Mouse (Mus musculus) G1E-ER4 (cell line): ENCODE measurements at regions not wholly inside any gene's neighbourhood (a gene's known extent, or its start where the extent isn't known, plus 50 kb on each side); places are given as distances from the start of the nearest gene placed in this dataset.

ENCODE experiments used
- GATA1 ChIP-seq: IDR thresholded peaks from one replicate; pipeline ENCODE4 v1.8.0; 2012; ENCODE audit warnings: low read length, inconsistent platforms

DNA sequence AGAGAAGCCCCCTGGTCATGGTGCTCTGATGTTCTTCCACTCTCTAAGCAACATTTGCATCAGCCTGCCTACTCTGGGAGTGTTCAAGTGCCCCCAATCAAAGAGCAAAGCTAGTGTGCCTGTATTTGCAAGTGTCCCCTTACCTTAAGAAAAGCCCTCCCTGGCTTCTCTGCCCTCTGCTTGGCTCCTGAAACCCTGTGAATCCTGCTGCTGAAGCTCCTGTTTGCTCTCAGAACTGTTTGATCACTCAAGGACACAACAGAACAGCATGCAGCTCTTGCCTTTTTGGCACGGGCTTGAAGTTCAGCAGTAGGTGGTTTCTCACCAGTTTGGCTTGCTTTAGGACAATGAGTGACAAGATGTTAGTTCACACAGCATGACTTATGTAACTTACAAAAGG is 163.6 kb upstream of the Slc7a11 start:
- TF ChIP-seq GATA1, result no peak

DNA sequence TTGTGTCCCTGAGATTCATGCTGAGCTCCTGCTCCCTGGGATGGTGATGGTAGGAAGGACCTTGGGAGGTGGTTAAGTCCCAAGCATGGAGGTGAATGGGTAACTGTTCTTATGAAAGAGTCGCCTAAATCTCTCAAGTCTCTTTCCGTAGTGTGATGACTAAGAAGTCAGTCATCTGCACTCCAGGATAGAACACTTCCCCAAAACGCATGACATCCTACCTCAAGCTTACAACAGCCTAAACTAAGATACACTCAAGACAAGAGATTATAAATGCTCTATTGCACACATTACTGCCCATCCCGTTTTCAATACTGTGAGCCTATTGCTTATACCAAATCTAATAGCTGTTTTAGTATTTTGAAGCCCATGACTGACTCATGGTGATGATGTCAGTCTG is 162.3 kb upstream of the Slc7a11 start:
- TF ChIP-seq GATA1, result no peak

DNA sequence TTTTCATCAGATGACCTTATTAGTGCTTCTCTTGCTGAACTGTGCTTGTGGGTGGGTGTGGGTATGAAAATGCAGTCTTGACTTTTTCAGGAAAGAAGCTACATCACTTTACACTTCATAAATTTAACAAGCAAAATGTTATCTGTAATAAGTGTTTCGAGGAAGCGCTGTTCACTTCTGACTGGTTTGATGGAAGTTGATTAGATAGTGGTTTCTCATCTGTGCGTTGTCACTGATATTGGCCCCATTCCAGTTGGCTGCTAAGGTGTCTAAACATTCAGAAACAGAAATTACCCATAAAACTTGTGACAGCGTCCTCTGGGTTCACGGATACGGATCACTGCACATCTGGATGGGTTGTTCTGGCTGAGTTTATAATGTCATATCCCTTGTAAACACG is 159.8 kb upstream of the Slc7a11 start:
- peak; percentile 53 for TF ChIP-seq GATA1

DNA sequence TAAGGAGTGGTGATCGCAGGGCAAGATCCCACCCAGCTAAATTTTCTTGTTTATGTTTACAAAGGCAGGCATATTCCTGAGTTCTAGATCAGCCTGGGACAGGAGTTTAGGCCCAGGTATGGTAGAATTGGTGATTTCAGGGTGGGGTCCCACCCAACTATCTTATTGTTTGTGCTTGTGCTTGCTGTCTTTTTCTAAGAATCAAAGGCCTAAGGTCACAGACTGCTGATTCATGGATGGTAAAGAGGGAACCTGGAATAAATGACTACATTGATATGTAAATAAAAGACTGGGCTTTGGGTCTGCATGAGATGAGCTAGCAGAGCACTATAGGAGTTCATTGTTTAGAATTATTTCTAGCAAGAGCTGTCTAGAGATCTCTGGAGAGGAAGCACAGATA is 152.3 kb upstream of the Slc7a11 start:
- TF ChIP-seq GATA1, result no peak

DNA sequence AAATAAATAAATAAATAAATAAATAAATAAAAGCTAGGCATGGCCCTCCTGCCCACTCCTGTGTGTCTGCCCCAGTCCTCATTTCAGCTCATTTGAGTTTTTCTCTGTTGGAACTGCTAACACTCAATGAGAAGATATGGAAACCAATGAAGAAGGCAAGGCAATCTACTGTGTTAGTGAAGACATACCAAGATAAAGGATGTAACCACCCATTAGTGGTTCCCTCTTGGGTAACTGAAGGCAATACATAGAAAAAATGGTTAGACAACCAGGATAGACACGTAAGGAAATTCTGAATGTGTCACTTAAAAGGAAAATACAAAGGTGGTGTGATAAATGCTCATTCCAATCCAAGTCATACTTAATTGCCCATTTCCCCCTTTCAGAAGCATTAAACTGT is 140.9 kb upstream of the Slc7a11 start:
- no peak for TF ChIP-seq GATA1

DNA sequence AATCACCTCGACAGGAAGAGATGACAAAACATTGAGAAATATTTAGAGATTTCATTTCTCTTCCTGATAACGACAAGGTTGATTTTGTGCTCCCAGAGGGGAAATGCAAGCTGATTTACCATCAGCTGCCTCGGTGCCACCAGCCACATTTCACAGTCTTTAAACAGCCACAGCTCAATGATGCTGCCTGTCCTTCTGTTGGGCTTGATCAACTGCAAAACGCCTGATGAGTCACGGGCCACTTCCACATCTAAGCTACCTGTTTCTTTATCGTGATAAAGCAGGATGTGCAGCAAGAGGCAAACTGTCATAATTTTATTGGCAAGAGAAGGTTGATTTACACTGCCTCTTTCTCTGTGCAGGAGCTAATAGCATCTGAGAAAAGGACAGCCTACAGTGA is 140.1 kb upstream of the Slc7a11 start:
- TF ChIP-seq GATA1, result no peak

DNA sequence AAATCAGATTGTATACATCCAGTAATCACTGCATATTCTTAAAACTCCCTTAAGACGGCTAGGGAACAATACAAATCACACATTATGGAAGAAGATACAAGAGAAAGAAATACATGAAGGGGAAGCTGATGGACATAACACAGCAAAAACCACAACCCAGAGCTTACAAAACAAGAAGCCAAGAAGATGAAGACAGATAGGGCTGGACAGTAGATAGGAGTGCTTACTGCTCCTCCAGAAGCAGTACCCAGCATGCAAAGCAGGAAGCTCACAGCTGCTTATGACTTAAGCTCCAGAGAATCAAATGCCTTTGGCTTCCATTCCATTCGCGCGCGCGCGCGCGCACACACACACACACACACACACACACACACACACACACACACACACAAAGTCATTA is 131.0 kb upstream of the Slc7a11 start:
- TF ChIP-seq GATA1, result no peak

DNA sequence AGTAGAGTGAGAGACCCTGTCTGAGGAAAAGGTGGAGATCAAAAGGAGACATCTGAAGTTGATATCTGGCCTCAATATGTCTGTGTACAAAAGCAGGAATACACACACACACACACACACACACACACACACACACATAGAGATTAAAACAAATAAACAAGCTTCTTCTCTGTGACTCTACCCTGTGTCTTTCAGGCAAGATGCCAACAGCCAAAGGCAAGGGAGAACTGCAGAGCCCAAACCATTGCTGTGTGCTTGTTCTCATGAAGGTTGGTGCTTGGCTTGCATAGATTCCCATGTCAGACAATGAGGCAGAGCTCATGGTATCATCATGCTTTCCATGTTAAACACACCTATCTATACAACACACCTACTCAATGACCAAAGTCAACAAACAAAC is 126.6 kb upstream of the Slc7a11 start:
- no peak for TF ChIP-seq GATA1

DNA sequence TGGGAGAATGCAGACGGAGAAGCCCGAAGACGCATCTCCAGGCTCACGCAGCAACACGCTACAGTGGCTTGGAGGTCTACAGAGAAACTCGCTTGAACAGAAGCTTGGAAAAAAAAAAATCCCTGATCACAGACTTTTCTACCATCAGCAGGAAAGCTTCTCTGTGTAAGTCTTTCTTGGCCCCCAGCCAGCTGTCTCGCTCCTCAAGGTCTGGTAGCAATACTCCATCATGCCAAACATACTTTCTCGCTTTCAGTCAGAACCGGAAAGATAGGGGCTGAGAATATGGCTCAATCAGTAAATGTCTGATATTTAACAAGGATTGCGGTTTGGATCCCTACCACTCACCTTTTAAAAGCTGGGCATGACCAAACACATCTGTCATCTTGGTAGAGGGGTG is 126.2 kb upstream of the Slc7a11 start:
- no peak for TF ChIP-seq GATA1

DNA sequence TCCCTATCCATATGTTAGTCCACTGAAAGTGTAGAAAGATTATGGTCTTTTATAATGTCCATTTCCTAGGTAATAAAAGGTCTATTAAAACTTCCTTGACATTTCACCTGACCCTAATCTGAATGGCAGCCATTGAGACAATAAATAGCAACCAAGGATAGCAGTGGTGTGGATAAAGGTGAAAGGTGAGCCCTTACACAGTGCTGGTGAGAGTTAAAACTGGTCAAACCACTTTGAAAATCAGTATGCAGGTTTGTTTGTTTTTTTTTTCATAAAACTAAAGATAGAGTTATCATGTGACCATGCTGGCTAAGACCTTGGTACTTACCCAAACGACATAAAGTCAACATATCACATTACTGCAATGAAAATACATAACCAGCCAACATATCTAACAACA is 110.7 kb upstream of the Slc7a11 start:
- TF ChIP-seq GATA1, result no peak

DNA sequence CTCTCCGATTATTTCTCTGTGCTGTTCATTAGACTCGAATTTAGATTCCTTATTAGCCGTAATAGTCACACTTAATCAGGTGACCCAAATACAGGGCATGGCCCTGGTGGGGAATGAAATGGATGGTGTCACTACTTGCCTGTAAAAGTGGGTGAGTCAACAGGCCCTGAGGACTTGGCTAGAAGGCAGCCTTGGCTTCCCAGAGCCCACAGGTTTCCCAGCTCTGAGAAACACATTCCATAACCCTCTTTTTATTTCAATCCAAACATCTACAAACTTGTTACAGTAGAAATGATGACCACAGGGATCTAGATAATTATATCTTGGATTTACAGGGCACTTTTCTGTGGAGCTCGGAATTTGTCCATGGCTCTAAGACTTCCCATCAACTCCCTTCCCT is 105.2 kb upstream of the Slc7a11 start:
- TF ChIP-seq GATA1, result no peak

DNA sequence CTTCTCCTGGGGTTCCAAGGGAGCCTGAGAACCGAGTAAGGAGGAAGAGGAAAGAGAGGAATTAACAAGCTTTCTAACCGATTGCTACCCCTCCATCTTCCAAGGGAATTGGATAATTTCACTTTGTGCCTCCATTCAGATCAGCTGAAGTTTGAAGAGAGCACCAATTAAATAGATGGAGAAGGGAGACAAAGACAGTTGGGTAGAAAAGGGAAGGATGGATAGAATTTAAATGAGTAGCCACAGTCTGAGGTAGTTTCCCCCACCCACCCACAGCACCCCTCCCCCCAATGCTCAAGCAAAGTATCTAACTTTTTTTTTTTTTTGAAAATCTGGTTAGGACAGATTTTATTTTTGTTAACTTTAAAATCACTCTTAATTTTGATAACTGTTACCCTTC is 87.2 kb upstream of the Slc7a11 start:
- TF ChIP-seq GATA1, result no peak

DNA sequence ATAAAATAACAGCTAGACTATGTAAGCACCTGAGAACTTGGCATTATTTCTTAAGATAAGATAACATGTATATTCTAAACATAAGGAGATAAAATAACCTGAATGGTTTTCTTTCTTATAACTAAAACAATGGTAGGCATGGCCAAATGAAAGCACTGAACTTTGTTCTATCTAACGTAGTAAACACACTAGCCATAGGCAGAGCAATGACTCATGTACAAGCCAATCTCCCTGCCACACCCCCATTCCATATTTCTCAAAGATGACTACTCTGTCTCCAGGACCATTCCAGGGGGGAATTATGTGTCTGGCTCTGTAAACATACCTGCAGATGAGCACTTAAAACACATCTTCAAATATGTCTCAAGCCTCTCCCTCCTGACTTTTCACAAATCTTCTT is 80.6 kb upstream of the Slc7a11 start:
- no peak for TF ChIP-seq GATA1

DNA sequence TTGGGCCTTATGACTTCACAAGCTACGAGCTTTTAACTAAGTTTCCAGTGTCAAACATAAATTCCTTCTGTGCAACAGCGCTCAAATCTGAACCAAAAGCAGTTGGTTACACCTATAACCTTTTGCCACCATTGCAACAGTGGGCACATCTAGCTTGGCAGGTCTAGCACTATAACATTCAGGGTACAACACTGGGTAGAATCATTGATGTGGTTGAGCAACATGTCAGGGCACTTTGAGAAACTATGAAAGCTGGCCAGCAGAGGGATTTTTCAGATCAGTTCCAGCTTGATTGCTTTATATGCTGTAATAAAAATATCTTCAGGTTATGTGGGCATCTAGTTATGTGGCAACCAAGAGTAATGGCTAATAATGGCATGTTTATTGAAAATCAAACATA is 63.8 kb upstream of the Slc7a11 start:
- TF ChIP-seq GATA1, result no peak
